Mouse (Mus musculus) lung, postnatal 0 days (tissue): ENCODE data around the gene Cdip1.

ENCODE experiments used
- CTCF ChIP-seq: IDR thresholded peaks from 2 replicates; pipeline ENCODE4 v1.5.1; 2016; ENCODE audit warnings: antibody characterized with exemption, mild to moderate bottlenecking
- EP300 ChIP-seq: IDR thresholded peaks from 2 replicates; pipeline ENCODE4 v1.6.1; 2016; ENCODE audit warnings: antibody characterized with exemption, mild to moderate bottlenecking, control low read depth

DNA sequence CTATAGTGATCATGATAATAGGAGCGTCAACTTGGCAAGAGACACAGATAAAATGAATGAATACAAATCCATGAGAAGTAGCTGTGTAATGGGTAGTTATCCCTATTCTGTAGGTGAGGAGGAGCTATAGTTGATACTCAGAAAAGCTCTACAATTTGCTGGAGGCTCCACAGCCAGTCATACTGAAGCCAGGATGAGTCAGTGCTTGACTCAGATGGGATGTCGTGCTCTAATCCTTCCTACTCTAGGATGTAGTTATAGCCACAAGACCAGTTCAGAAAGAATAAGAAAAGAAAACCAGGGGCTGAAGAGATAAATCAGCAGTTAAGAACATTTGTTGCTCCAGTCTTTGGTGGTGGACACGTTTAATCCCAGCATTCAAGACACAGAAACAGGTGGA lies 47.5 kb upstream of the Cdip1 start:
- TF ChIP-seq CTCF, result no peak
- TF ChIP-seq EP300, result no peak
